Mouse (Mus musculus) left cerebral cortex, adult 18-20 months (tissue): ENCODE data around the gene Prkcb. TPM values are rescaled to one million over a fixed set of nuclear protein-coding genes. Genes with fewer than 3 reads are reported as not detected.

ENCODE experiments used
- DNase-seq, 2 experiments: peaks; one replicate each; pipeline ENCODE4 v3.0.0; 2021 to 2022; ENCODE audit warnings: low spot score in 2 of 2, mixed read lengths in 1 of 2
- total RNA-seq, 2 experiments: library from RNA; stranded (reverse); gene quantifications; 2 replicates each; pipeline ENCODE4 v1.2.3; 2021

Prkcb gene
- total RNA-seq, 2 experiments from 2014 or later = 871 to 890 TPM

GRCm38 (mm10) chr7:122357847-122358246 lies 69.3 kb downstream of the Prkcb start:
- DNase-seq = no peak

- no peak for DNase-seq
Measured at GRCm38 (mm10) chr7:122366635-122367034, 78.1 kb downstream of the Prkcb start.

GRCm38 (mm10) chr7:122367303-122368007 lies 78.9 kb downstream of the Prkcb start:
- peak in 1 of 2 experiments; percentile 64 for DNase-seq

GRCm38 (mm10) chr7:122370488-122370887 lies 81.9 kb downstream of the Prkcb start:
- no peak for DNase-seq

- DNase-seq = no peak
Measured at GRCm38 (mm10) chr7:122371947-122372346, 83.4 kb downstream of the Prkcb start.

- no peak for DNase-seq
Measured at GRCm38 (mm10) chr7:122372349-122372748, 83.8 kb downstream of the Prkcb start.

GRCm38 (mm10) chr7:122376845-122377244 lies 88.3 kb downstream of the Prkcb start:
- no peak for DNase-seq

- DNase-seq = no peak
Measured at GRCm38 (mm10) chr7:122377967-122378366, 89.4 kb downstream of the Prkcb start.

- DNase-seq = peak; percentile 31 to 58
Measured at GRCm38 (mm10) chr7:122378473-122378872, 89.9 kb downstream of the Prkcb start.

- no peak for DNase-seq
Measured at GRCm38 (mm10) chr7:122379292-122379691, 90.7 kb downstream of the Prkcb start.

- DNase-seq = no peak
Measured at GRCm38 (mm10) chr7:122380336-122381130, 92.0 kb downstream of the Prkcb start.

GRCm38 (mm10) chr7:122381560-122381959 lies 93.0 kb downstream of the Prkcb start:
- no peak for DNase-seq

GRCm38 (mm10) chr7:122383260-122383659 lies 94.7 kb downstream of the Prkcb start:
- DNase-seq = no peak

GRCm38 (mm10) chr7:122384891-122385290 lies 96.3 kb downstream of the Prkcb start:
- DNase-seq = no peak

- no peak for DNase-seq
Measured at GRCm38 (mm10) chr7:122386567-122386966, 98.0 kb downstream of the Prkcb start.

GRCm38 (mm10) chr7:122387896-122388295 lies 99.3 kb downstream of the Prkcb start:
- DNase-seq = no peak

- no peak for DNase-seq
Measured at GRCm38 (mm10) chr7:122388858-122389257, 100.3 kb downstream of the Prkcb start.

GRCm38 (mm10) chr7:122389633-122390032 lies 101.1 kb downstream of the Prkcb start:
- DNase-seq = no peak

GRCm38 (mm10) chr7:122390200-122390599 lies 101.6 kb downstream of the Prkcb start:
- peak in 1 of 2 experiments; percentile 20 for DNase-seq

GRCm38 (mm10) chr7:122390683-122391082 lies 102.1 kb downstream of the Prkcb start:
- DNase-seq = no peak

- no peak for DNase-seq
Measured at GRCm38 (mm10) chr7:122391382-122391781, 102.8 kb downstream of the Prkcb start.

GRCm38 (mm10) chr7:122393964-122394363 lies 105.4 kb downstream of the Prkcb start:
- DNase-seq = no peak
